Mouse (Mus musculus) G1E (cell line): ENCODE data around the gene Tnr.

ENCODE experiments used
- CTCF ChIP-seq: IDR thresholded peaks from 2 replicates; pipeline ENCODE4 v1.5.1; 2012; ENCODE audit warnings: low read depth, low read length, inconsistent platforms, mixed read lengths
- POLR2AphosphoS5 ChIP-seq: IDR thresholded peaks from 2 replicates; pipeline ENCODE4 v1.6.1; 2012; ENCODE audit warnings: low read depth, low read length, inconsistent platforms; ENCODE audit not compliant: insufficient replicate concordance

DNA sequence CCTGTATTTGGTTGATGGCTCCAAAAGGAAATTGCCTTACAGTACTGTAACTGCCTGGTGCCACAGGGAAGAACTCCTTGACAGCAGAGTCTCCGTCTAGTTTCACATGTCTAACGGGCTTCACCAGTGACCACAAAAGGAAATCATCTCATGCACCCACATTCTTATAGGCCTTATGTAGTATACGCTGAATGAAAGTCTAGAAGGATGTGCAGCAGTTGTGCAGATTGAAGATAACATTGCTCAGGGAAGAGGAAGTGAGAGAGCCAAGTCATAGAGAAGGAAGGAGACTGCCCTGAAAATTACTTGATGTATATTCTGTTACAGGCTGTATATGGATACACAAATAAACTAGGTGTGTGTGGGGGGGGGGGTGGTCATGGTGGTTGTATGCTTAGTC lies 211.5 kb downstream of the Tnr start:
- no peak for TF ChIP-seq POLR2AphosphoS5
- no peak for TF ChIP-seq CTCF
